Mouse (Mus musculus) limb, embryonic 10.5 days (tissue): ENCODE results near the gene Gabbr1. TPM values are rescaled to one million over a fixed set of nuclear protein-coding genes. Genes with fewer than 3 reads are reported as not detected.
A peak's percentile ranks its signal among the peaks of the same experiment; 100 is the strongest.

Source experiments
- DNase-seq: peaks from one replicate; pipeline ENCODE4 v3.0.0-alpha.2; 2017; ENCODE audit warnings: low spot score
- H3K27ac ChIP-seq: fragments of 300-500 bp; sonication (generic); 2 replicates; pipeline ENCODE4 v1.5.1; 2016; ENCODE audit warnings: mild to moderate bottlenecking
- H3K27me3 ChIP-seq: fragments of 300-500 bp; sonication (generic); 2 replicates; pipeline ENCODE4 v1.6.1; 2016; ENCODE audit warnings: low read depth, mild to moderate bottlenecking; ENCODE audit not compliant: poor library complexity, severe bottlenecking
- H3K36me3 ChIP-seq: fragments of 300-500 bp; sonication (generic); 2 replicates; pipeline ENCODE4 v1.6.1; 2016; ENCODE audit warnings: mild to moderate bottlenecking, moderate library complexity
- H3K4me1 ChIP-seq: fragments of 300-500 bp; sonication (generic); 2 replicates; pipeline ENCODE4 v1.6.1; 2016
- H3K4me3 ChIP-seq: fragments of 300-500 bp; sonication (generic); 2 replicates; pipeline ENCODE4 v1.5.1; 2016; ENCODE audit warnings: mild to moderate bottlenecking, moderate library complexity
- H3K9me3 ChIP-seq: fragments of 300-500 bp; sonication (generic); replicated peaks from 2 replicates; pipeline ENCODE4 v1.6.1; 2016; ENCODE audit warnings: mild to moderate bottlenecking
- WGBS: fragments of 180-500 bp; shearing (Covaris S2); methylation state at CpG from one replicate; pipeline ENCODE4 v1.1.7; 2016; 5-methylcytosine and 5-hydroxymethylcytosine counted together
- polyA plus RNA-seq: library from polyadenylated mRNA; unstranded; fragments of >200 nt; fragmentation: Nextera tagmentation; extraction: Ambion mirVana; gene quantifications from 2 replicates; pipeline ENCODE4 v1.2.1, GENCODE M21; 2016

Gene Gabbr1
- polyA plus RNA-seq, 1 experiment from 2014 or later = 9.0 TPM

- Histone ChIP-seq H3K36me3 (peaks cover 99% of the 10 kb centered on the region), H3K27ac (no peak overlapping the region), H3K9me3 (no peaks in the 10 kb centered on the region), H3K4me1 (no peaks in the 10 kb centered on the region), H3K4me3 (no peak overlapping the region), H3K27me3 (no peaks in the 10 kb centered on the region)
- 85% methylated on average over 8 of the region's 8 CpGs for WGBS
- DNase-seq = no peak
Observed at GRCm38 (mm10) chr17:37070121-37070520, 24.4 kb downstream of the Gabbr1 start.

- 84% methylated on average over 12 of the region's 12 CpGs for WGBS
- Histone ChIP-seq H3K4me3 (no peak overlapping the region), H3K4me1 (no peaks in the 10 kb centered on the region), H3K36me3 (peaks cover 96% of the 10 kb centered on the region), H3K27ac (no peak overlapping the region), H3K27me3 (no peaks in the 10 kb centered on the region), H3K9me3 (no peaks in the 10 kb centered on the region)
- DNase-seq = no peak
Observed at GRCm38 (mm10) chr17:37072080-37072729, 26.4 kb downstream of the Gabbr1 start.

- 67% methylated on average over 11 of the region's 11 CpGs for WGBS
- H3K36me3 ChIP-seq = peaks cover 90% of the 10 kb centered on the region
- H3K27ac ChIP-seq = no peak overlapping the region
- DNase-seq = no peak
- H3K9me3 ChIP-seq = no peaks in the 10 kb centered on the region
- H3K4me1 ChIP-seq = no peaks in the 10 kb centered on the region
- no peak overlapping the region for H3K4me3 ChIP-seq
- H3K27me3 ChIP-seq = no peaks in the 10 kb centered on the region
Observed at GRCm38 (mm10) chr17:37072730-37073276, 27.0 kb downstream of the Gabbr1 start.

GRCm38 (mm10) chr17:37075181-37075580 is 29.4 kb downstream of the Gabbr1 start:
- 89% methylated on average over 6 of the region's 6 CpGs for WGBS
- H3K4me1 ChIP-seq = peaks cover 9% of the 10 kb centered on the region
- no peak overlapping the region for H3K27ac ChIP-seq
- peaks cover 66% of the 10 kb centered on the region for H3K36me3 ChIP-seq
- no peak for DNase-seq
- no peak overlapping the region for H3K4me3 ChIP-seq
- no peaks in the 10 kb centered on the region for H3K27me3 ChIP-seq
- H3K9me3 ChIP-seq = no peaks in the 10 kb centered on the region

GRCm38 (mm10) chr17:37075766-37076165 is 30.0 kb downstream of the Gabbr1 start:
- 90% methylated on average over 2 of the region's 2 CpGs for WGBS
- no peak for DNase-seq
- Histone ChIP-seq H3K9me3 (no peaks in the 10 kb centered on the region), H3K27me3 (no peaks in the 10 kb centered on the region), H3K27ac (no peak overlapping the region), H3K36me3 (peaks cover 60% of the 10 kb centered on the region), H3K4me1 (peaks cover 9% of the 10 kb centered on the region), H3K4me3 (no peak overlapping the region)

GRCm38 (mm10) chr17:37078193-37078592 is 32.4 kb downstream of the Gabbr1 start:
- DNase-seq = no peak
- Histone ChIP-seq H3K27ac (no peak overlapping the region), H3K4me1 (peaks cover 9% of the 10 kb centered on the region), H3K9me3 (no peaks in the 10 kb centered on the region), H3K36me3 (peaks cover 36% of the 10 kb centered on the region), H3K4me3 (no peak overlapping the region), H3K27me3 (no peaks in the 10 kb centered on the region)
- WGBS = 36% methylated on average over 1 of the region's 1 CpGs

- Histone ChIP-seq H3K27me3 (no peaks in the 10 kb centered on the region), H3K9me3 (no peaks in the 10 kb centered on the region), H3K4me1 (peaks cover 9% of the 10 kb centered on the region), H3K4me3 (no peak overlapping the region), H3K27ac (no peak overlapping the region), H3K36me3 (peaks cover 28% of the 10 kb centered on the region)
- WGBS = 32% methylated on average over 2 of the region's 2 CpGs
- DNase-seq = no peak
Observed at GRCm38 (mm10) chr17:37078990-37079389, 33.2 kb downstream of the Gabbr1 start.

GRCm38 (mm10) chr17:37080119-37080518 is 34.4 kb downstream of the Gabbr1 start:
- Histone ChIP-seq H3K9me3 (no peaks in the 10 kb centered on the region), H3K4me3 (no peak overlapping the region), H3K36me3 (peaks cover 17% of the 10 kb centered on the region), H3K27me3 (no peaks in the 10 kb centered on the region), H3K4me1 (peaks cover 9% of the 10 kb centered on the region), H3K27ac (no peak overlapping the region)
- 23% methylated on average over 5 of the region's 5 CpGs for WGBS
- no peak for DNase-seq

- no peaks in the 10 kb centered on the region for H3K27me3 ChIP-seq
- H3K4me3 ChIP-seq = no peak overlapping the region
- H3K9me3 ChIP-seq = no peaks in the 10 kb centered on the region
- H3K36me3 ChIP-seq = peaks cover 1% of the 10 kb centered on the region; the same call in 1 of the 2 replicates
- no peak overlapping the region for H3K27ac ChIP-seq
- peaks cover 9% of the 10 kb centered on the region for H3K4me1 ChIP-seq
- 93% methylated on average over 4 of the region's 4 CpGs for WGBS
- no peak for DNase-seq
Observed at GRCm38 (mm10) chr17:37081659-37082058, 35.9 kb downstream of the Gabbr1 start.

- Histone ChIP-seq H3K9me3 (no peaks in the 10 kb centered on the region), H3K27ac (no peak overlapping the region), H3K4me3 (no peak overlapping the region), H3K36me3 (no peaks in the 10 kb centered on the region), H3K4me1 (peaks cover 9% of the 10 kb centered on the region), H3K27me3 (no peaks in the 10 kb centered on the region)
- 4% methylated on average over 8 of the region's 8 CpGs for WGBS
- peak; percentile 82 for DNase-seq
Observed at GRCm38 (mm10) chr17:37083327-37083726, 37.6 kb downstream of the Gabbr1 start.

- DNase-seq = no peak
- Histone ChIP-seq H3K9me3 (no peaks in the 10 kb centered on the region), H3K27me3 (no peaks in the 10 kb centered on the region), H3K4me3 (no peak overlapping the region), H3K36me3 (no peaks in the 10 kb centered on the region), H3K27ac (no peak overlapping the region), H3K4me1 (no peaks in the 10 kb centered on the region)
- WGBS = 72% methylated on average over 5 of the region's 5 CpGs
Observed at GRCm38 (mm10) chr17:37084632-37085031, 38.9 kb downstream of the Gabbr1 start.

GRCm38 (mm10) chr17:37085545-37085944 is 39.8 kb downstream of the Gabbr1 start:
- 79% methylated on average over 10 of the region's 10 CpGs for WGBS

GRCm38 (mm10) chr17:37088399-37088798 is 42.6 kb downstream of the Gabbr1 start, which contains the start of gene Olfr90:
Gene Olfr90, minus strand, starts transcription at chr17:37088499.
- H3K36me3 ChIP-seq = no peaks in the 10 kb centered on the region
- no peak for DNase-seq
- no peaks in the 10 kb centered on the region for H3K27me3 ChIP-seq
- no peaks in the 10 kb centered on the region for H3K9me3 ChIP-seq
- H3K4me3 ChIP-seq = no peak within 1 kb of the TSS
- no peaks in the 10 kb centered on the region for H3K4me1 ChIP-seq
- no peak within 1 kb of the TSS for H3K27ac ChIP-seq

More at GRCm38 (mm10) chr17:37085545-37085944, 39.8 kb downstream of the Gabbr1 start:
- H3K9me3 ChIP-seq = no peaks in the 10 kb centered on the region
- no peak overlapping the region for H3K27ac ChIP-seq
- no peaks in the 10 kb centered on the region for H3K27me3 ChIP-seq
- DNase-seq = no peak
- no peaks in the 10 kb centered on the region for H3K4me1 ChIP-seq
- no peak overlapping the region for H3K4me3 ChIP-seq
- no peaks in the 10 kb centered on the region for H3K36me3 ChIP-seq
